Mouse (Mus musculus): ENCODE results near the gene Pcsk7.

GRCm38 (mm10) chr9:45893681-45894080, 12.6 kb upstream of the Pcsk7 start:
- TF ChIP-seq CTCF (conservative IDR thresholded peaks at IDR 0.05; ENCODE audit: insufficient read depth, insufficient read length, low read depth, low read length) (no peak), POLR2A (IDR thresholded peaks at IDR 0.05; ENCODE audit: low read depth, low read length) (no peak)

Data from kidney, adult 2 months (tissue).